Mouse (Mus musculus) thymus, postnatal 25 days (tissue): ENCODE measurements around the gene Cypt2.
"Not testable (repeated sequence)": the region's sequence is repeated elsewhere in the genome, so short reads cannot be mapped to it uniquely, and the experiment has no call there.

Source experiments
- DNase-seq: peaks from one replicate; pipeline ENCODE4 v3.0.0; 2022

The Cypt2 gene

DNA sequence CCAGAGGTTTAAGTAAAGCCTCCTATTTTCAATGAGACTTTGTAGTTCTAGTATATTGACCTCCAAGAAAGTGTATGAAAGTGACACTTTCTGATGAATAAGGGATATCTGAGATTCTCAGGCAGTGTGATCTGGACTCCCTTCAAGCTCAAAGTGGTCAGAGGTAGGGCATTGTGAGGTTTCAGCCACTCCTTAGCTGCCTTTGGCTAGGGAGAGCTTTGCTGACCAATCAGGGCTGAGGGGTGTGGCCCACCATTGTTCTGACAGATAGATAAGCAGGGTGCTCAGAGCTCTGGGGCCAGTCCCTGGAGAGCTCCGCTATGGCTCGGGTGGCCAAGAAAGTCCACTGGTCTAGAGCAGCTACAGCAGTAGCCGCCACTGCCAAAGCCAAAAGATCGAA lies at the start of gene Cypt2:
Gene Cypt2 (plus strand): TSS at position 301 of the 400 bp plus-strand sequence.
- not testable (repeated sequence) for DNase-seq

DNA sequence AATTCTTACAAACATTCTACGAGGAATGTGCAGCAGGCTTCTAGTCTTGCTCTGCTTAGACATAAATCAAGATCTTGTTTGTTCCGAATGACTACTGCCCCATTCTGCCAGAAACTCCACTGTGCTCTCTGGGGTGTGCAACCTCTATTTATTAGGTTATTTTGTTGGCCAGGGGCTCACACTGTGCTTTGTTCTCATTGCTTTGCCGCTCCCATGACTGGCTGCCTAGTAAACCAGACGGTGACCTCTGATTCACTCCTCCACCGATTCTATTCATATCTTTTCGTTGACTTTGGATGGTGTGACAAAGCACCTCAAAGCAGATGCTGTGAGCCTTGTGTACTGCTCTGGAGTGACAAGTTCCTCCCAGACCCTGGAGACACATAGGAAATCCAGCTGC lies 46.7 kb downstream of the Cypt2 start:
- no peak for DNase-seq
